Mouse (Mus musculus): ENCODE results near the gene Kcnma1.
A peak's percentile ranks its signal among the peaks of the same experiment; 100 is the strongest.

Kcnma1 gene

DNA sequence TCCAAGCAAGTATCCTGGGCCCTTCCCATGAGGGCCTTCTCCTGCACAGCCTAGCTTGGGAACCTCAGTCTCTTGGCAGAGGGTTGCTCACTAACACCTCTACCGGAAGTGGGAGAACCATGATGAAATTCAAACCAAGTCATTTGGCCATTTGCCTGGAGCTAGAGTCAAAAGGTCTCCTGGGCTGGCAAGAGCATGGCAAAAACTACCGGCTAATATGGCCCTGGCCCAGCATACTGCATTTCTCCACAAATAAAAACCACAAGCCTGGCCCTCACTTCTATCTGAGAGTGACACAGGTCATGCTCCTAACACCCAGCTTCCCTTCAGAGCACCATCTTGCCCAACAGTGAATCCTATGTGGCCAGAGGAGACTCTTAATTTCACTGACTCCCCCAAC, 159.3 kb downstream of the Kcnma1 start:
- DNase-seq (ENCODE audit: low spot score), result no peak

DNA sequence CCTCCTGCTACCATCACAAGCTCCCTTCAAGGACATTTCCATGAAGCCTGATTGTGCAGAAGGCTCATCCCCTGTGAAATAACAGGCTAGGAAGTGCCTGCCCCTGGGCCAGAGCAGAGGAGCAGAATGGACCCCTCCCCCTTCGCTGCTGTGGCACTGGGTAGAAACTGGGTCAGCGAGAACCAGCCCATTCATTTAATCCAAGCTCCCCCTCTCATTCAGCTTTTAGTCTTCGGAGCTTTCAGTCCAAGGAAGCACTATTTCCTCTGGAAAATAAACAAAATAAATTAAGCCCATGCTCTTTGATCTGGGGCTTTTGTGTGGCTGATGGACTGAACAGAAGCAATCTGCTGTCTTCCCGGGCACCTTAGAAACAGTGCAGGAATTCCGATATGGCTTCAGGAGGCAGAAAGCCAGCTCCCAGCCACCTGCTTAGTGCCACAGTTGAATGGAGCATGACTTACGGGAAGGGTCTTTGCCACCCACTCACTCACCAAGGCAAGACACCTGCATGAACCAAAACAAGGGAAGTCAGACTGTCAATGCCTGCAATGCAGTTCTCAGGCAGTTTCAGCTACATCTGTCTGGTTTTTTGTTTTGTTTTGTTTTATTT, 165.7 kb downstream of the Kcnma1 start:
- no peak for DNase-seq (ENCODE audit: low spot score)

- no peak for DNase-seq (ENCODE audit: low spot score)
Observed at GRCm38 (mm10) chr14:23846706-23847105, 167.6 kb downstream of the Kcnma1 start.

- DNase-seq (ENCODE audit: low spot score), result no peak
Observed at GRCm38 (mm10) chr14:23842025-23842424, 172.3 kb downstream of the Kcnma1 start.

DNA sequence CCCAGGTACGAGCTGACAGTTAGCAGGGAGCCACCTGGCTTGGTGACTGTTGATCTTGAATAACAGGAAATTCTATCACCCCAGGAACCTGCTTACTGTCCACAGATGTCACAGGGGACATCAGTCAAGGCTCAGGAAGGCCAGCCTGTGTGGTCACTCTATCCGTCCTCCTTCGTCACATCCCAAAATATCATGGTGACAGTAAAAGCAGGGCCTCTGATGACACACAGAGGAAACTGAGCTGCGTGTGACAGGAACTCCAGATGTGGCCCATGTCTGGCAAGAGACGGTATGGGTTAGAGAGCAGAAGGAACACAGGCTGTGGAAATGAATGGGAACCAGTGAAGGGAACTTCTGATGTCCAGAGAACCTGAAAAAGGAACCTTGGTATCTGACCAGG, 174.7 kb downstream of the Kcnma1 start:
- no peak for DNase-seq (ENCODE audit: low spot score)

DNA sequence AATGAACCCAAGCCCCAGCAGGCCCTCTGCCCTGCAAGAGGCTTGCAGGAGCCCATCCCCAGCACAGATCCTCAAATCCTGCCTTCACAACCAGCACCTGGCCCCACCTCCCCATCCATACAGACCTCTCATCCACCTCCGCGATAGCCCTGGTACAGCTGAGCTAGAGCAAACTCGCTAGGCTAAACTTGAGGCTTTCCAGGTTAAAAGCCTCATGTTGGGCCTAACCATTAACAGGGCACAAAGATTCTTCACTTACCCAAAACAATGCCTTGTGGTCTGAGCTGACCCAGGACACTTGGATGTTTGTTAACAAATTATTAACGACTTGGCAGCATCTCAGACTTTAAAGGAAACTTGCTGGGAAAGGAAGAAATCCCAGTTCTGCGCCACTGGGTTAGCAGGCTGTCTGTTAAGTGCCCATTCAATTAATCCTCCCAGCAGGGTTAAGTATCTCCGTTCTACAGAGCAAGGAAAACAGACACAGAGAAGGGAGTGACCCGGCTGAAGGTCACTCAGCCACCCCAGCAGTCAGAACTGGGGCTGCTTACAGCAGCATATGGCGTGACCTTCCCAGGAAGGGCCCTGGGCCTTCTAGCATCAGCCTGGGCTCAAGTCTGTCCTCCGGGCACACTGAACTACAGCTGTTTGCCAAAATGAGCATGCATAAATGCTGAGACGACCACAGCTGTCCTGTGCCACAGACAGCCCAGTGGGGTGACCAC, 178.7 kb downstream of the Kcnma1 start:
- no peak for DNase-seq (ENCODE audit: low spot score)

GRCm38 (mm10) chr14:23831284-23831683, 183.0 kb downstream of the Kcnma1 start:
- DNase-seq (ENCODE audit: low spot score), result no peak

GRCm38 (mm10) chr14:23830316-23830715, 184.0 kb downstream of the Kcnma1 start:
- DNase-seq (ENCODE audit: low spot score), result no peak

DNA sequence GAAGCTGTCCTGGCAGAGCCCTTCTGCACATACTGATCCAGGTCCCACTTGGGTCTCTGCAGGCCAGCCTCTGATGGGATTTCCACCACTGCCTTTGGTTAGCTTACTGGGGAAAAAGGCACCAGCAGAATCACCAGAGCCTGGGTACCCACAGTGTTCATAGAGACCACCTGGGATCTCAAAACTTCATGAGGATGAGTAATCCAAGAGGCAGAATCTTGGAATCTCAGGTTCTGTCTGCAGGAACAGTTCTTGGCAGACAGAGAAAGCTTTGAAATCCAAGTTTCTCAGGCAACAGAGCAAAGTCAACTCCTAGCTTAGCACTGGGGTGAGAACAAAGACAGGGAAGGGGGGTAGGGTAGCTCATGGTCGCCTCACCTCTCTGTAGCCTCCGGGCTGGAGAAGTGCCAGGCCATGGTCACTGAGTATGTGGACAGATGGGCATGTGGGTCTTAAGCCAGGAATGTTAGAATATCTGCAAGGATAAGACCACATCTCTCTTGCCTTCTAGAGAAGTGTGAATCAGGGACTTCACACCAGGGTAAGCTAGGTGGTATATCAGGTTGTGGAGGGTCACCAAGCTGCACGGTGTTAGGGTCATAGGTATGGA, 185.5 kb downstream of the Kcnma1 start:
- DNase-seq (ENCODE audit: low spot score), result no peak

DNA sequence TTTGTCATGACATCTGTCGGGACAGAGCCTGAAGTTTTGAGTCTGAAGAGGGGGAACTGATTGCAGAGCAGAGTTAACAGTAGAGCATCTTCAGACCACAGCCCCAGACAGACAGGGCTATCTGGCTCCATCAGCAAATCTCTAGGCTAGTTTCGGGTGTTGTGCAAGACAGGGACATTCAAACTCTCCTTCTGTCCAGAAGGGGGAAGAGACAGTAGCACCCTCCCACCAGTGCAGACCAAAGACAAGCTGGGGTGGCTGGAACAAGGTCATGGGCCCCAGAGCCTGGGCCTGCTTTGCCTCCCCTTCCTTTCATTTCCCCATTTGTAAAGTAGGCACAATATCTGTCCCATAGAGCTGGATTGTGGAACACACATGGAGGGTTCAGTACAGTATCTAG, 189.4 kb downstream of the Kcnma1 start:
- DNase-seq (ENCODE audit: low spot score), result peak; percentile 47

DNA sequence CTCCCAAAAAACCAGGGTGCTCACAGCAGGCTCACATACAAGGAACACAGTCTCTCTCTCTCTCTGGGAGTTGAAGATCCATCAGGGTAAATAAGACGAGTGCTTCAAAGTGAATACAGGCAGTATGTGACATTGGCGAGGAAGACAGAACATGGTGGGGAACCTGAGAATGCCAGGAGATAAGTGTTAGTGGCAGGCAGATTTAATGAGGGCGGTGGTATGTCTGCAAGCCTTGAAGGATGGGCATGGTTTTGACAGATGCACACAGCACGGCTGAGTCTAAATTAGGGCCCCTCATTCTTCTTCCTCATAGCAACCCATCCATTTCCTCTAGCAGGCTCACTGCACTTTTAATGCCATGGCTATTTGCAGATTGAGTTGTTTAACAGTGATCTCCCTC, 190.0 kb downstream of the Kcnma1 start:
- DNase-seq (ENCODE audit: low spot score), result no peak

DNA sequence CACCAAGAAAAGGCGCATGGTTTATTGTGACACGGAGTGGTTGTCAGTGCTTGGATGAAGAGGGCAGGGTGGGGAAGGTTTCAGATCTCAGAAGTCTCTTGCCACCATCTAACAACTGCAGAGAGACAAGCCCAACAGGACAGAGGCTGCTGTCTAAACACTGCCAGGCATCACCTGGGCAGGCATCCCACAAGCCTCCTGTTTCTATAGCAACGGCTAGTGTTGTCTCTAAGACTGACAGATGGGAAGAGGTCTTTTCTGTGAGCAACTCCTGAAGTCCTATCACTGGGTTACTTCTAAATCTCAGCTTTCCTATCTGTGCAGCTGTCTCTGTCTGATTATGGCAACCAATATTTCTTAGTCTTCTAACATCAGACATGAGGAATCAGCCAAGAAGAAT, 196.7 kb downstream of the Kcnma1 start:
- no peak for DNase-seq (ENCODE audit: low spot score)

- no peak for DNase-seq (ENCODE audit: low spot score)
Observed at GRCm38 (mm10) chr14:23810081-23810480, 204.2 kb downstream of the Kcnma1 start.

GRCm38 (mm10) chr14:23809124-23809523, 205.2 kb downstream of the Kcnma1 start:
- DNase-seq (ENCODE audit: low spot score), result no peak

GRCm38 (mm10) chr14:23806378-23806777, 207.9 kb downstream of the Kcnma1 start:
- no peak for DNase-seq (ENCODE audit: low spot score)

GRCm38 (mm10) chr14:23796878-23797277, 217.4 kb downstream of the Kcnma1 start:
- DNase-seq (ENCODE audit: low spot score), result no peak

- no peak for DNase-seq (ENCODE audit: low spot score)
Observed at GRCm38 (mm10) chr14:23792674-23793073, 221.6 kb downstream of the Kcnma1 start.

- DNase-seq (ENCODE audit: low spot score), result no peak
Observed at GRCm38 (mm10) chr14:23792076-23792475, 222.2 kb downstream of the Kcnma1 start.

- peak; percentile 82 for DNase-seq (ENCODE audit: low spot score)
Observed at GRCm38 (mm10) chr14:23791261-23791691, 223.0 kb downstream of the Kcnma1 start.

- no peak for DNase-seq (ENCODE audit: low spot score)
Observed at GRCm38 (mm10) chr14:23786687-23787073, 227.6 kb downstream of the Kcnma1 start.

DNA sequence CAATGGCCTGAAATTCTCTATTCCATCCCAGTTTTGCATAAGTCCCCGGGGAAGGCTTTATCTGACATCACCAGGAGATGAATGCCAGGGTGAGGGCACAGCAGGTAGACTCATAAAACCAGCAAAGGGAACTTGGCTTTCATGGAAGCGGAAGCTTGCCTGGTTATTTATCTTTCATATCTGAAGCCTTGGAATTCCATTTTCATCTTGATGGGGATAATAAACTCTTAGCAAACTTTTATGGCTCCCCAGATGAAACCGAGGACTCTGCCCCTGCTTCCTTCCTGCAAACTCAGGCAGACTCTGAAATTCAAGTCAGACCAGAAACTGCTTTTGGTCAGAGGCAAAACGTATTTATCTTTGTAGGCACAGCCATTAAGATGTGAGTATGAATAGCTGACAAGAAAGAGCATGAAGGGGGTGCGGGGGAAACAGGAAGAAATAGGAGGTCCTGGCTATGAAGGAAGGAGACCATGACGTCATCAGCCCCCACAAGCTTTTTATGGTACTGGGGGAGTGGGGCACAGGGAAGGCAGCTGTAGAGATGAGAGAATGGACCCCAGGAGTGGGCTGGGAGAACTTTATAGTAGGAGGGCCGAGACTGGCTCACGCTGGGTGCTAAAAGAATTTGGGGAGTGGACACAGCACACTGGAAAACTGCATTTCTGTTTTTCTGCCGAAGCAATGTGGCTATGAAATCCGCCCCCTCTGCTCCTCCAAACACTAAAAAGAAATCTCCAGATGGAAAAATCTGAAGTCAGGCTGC, 228.2 kb downstream of the Kcnma1 start:
- DNase-seq (ENCODE audit: low spot score), result no peak

DNA sequence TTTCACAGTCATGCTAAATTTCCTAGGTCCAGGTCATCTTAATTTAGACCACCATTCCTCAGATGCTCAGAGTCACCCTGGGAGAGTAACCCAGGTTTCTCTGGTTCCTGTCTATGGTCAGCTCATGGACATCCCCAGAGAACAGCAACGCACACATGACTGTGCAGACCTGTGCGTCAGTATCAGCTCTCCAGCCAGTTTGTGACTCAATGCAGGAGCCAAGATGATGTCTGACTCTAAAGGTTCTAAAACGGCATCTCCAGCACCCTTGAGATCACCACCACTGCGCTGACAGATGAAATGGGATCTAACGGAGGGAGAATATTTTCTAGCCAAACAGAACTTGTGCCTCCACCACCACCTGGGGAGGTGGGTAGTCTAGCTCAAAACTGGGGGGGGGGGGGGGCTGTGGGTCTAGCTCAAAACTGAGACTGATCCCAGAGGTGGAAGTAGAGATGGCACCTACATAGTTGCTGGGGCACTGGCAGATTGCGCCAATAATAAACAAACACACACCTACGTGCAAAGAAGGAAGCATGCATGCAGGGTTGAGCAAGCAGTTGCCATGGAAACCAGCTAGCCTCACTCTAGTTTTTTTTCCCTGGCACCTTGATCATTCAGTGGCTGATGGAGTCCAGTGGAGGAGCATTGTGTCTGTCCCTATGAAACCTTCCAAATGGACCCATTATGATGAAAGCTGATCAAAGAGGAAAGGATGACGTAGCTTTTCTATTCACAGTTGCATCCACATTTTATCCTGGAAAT, 231.3 kb downstream of the Kcnma1 start:
- DNase-seq (ENCODE audit: low spot score), result peak; percentile 58

Measured in layer of hippocampus, adult 11-12 months (tissue).